Mouse (Mus musculus) neural tube, embryonic 11.5 days (tissue): Measurements from ENCODE around the gene Acox1. TPM values are rescaled to one million over a fixed set of nuclear protein-coding genes. Genes with fewer than 3 reads are reported as not detected.

Experiments
- ATAC-seq: fragments of 200-750 bp; cut with Nextera tagmentation; 2 replicates; pipeline ENCODE4 v1.8.0; 2017; ENCODE audit warnings: moderate number of reproducible peaks, mild to moderate bottlenecking, moderate TSS enrichment, moderate library complexity; ENCODE audit not compliant: insufficient read depth, low FRiP score, low TSS enrichment
- DNase-seq: peaks from one replicate; pipeline ENCODE4 v3.0.0-alpha.2; 2015; ENCODE audit warnings: low spot score
- H3K27ac ChIP-seq: fragments of 300-500 bp; sonication (generic); 2 replicates; pipeline ENCODE4 v1.5.1; 2014; ENCODE audit warnings: low read depth, mild to moderate bottlenecking, low read length
- H3K27me3 ChIP-seq: fragments of 300-500 bp; sonication (generic); 2 replicates; pipeline ENCODE4 v1.6.1; 2014; ENCODE audit warnings: mild to moderate bottlenecking, low read length, mixed read lengths; ENCODE audit not compliant: control insufficient read depth, insufficient read depth
- H3K36me3 ChIP-seq: fragments of 300-500 bp; sonication (generic); 2 replicates; pipeline ENCODE4 v1.6.1; 2014; ENCODE audit warnings: mild to moderate bottlenecking, low read length, moderate library complexity, mixed read lengths; ENCODE audit not compliant: control insufficient read depth, insufficient read depth
- H3K4me1 ChIP-seq: fragments of 300-500 bp; sonication (generic); 2 replicates; pipeline ENCODE4 v1.6.1; 2014; ENCODE audit warnings: low read length, mixed read lengths; ENCODE audit not compliant: control insufficient read depth, insufficient read depth
- H3K4me2 ChIP-seq: fragments of 300-500 bp; sonication (generic); 2 replicates; pipeline ENCODE4 v1.6.1; 2014; ENCODE audit warnings: low read depth, mild to moderate bottlenecking, moderate library complexity
- H3K4me3 ChIP-seq: fragments of 300-500 bp; sonication (generic); 2 replicates; pipeline ENCODE4 v1.5.1; 2014; ENCODE audit warnings: low read depth, low read length
- H3K9ac ChIP-seq: fragments of 300-500 bp; sonication (generic); 2 replicates; pipeline ENCODE4 v1.6.1; 2014; ENCODE audit warnings: mild to moderate bottlenecking, low read length
- H3K9me3 ChIP-seq: fragments of 300-500 bp; sonication (generic); 2 replicates; pipeline ENCODE4 v1.6.1; 2016; ENCODE audit warnings: low read length; ENCODE audit not compliant: control insufficient read depth
- WGBS: fragments of 180-500 bp; shearing (Covaris S2); extraction: QIAGEN DNeasy Blood & Tissue Kit; methylation state at CpG from one replicate; pipeline ENCODE4 v1.1.7; 2014; 5-methylcytosine and 5-hydroxymethylcytosine counted together
- polyA plus RNA-seq: library from polyadenylated mRNA; unstranded; fragments of >200 nt; fragmentation: Nextera tagmentation; extraction: Ambion mirVana; gene quantifications from 2 replicates; pipeline ENCODE4 v1.2.1, GENCODE M21; 2014

The Acox1 gene
- polyA plus RNA-seq, 1 experiment from 2014 or later, result 34.4 TPM

- WGBS, result 95% methylated on average over 3 of the region's 3 CpGs
- DNase-seq, result no peak
- Histone ChIP-seq H3K4me1 (no peaks in the 10 kb centered on the region), H3K27ac (no peak overlapping the region), H3K27me3 (no peaks in the 10 kb centered on the region), H3K9me3 (no peaks in the 10 kb centered on the region), H3K9ac (no peak overlapping the region), H3K4me3 (no peak overlapping the region), H3K36me3 (no peaks in the 10 kb centered on the region), H3K4me2 (no peak overlapping the region)
- ATAC-seq, result no peak
These were observed 4.3 kb upstream of the Acox1 start for GRCm38 (mm10) chr11:116203150-116203549.

DNA sequence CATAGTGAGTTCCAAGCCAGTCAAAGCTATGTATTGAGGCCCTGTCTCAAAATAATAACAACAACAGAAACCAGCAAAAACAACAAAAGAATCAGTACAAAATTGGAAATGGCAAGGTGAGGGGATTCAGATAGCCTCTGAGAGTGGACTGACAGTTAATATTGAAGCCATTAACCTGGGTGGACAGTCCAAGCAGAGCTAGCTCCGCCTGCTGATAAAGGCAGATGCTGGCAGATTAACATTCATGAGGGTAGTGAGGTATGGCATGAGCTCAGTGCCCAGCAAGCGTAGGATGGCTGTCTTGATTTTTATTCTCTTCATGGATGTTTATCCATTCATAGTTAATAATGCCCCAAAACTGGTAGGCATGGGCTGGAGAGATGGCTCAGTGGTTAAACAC, 2.3 kb upstream of the Acox1 start:
- ATAC-seq (no peak), DNase-seq (no peak)
- Histone ChIP-seq H3K27me3 (no peaks in the 10 kb centered on the region), H3K36me3 (no peaks in the 10 kb centered on the region), H3K9me3 (no peaks in the 10 kb centered on the region), H3K4me3 (no peak overlapping the region), H3K27ac (no peak overlapping the region), H3K9ac (no peak overlapping the region), H3K4me1 (no peaks in the 10 kb centered on the region), H3K4me2 (no peak overlapping the region)
- WGBS, result 93% methylated on average over 2 of the region's 2 CpGs

GRCm38 (mm10) chr11:116198132-116198531, 713 bp downstream of the Acox1 start:
- Histone ChIP-seq H3K27ac (peak overlapping the region; percentile 89; the same call in 1 of the 2 replicates), H3K4me1 (no peaks in the 10 kb centered on the region), H3K36me3 (no peaks in the 10 kb centered on the region), H3K9ac (peak overlapping the region; percentile 75), H3K4me3 (peak overlapping the region; percentile 63), H3K9me3 (no peaks in the 10 kb centered on the region), H3K4me2 (peak overlapping the region; percentile 69), H3K27me3 (no peaks in the 10 kb centered on the region)
- DNase-seq (no peak), ATAC-seq (no peak)
- 28% methylated on average over 13 of the region's 13 CpGs for WGBS

DNA sequence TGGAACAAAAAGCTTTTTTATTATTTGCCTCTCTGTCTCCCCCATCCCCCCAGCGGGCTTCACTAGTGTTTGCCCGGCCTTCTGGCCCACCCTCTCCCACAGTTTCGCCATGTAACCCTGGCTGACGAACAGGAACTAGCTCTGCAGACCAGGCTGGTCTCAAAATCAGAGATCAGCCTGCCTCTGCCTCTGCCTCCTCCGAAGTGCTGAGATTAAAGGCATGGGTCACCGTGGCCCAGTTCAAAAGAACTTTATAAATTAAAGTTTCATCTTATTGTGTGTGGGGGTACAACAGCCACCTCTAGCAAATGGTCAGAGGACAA, 1.3 kb downstream of the Acox1 start:
- no peak for DNase-seq
- Histone ChIP-seq H3K4me3 (no peak overlapping the region), H3K36me3 (no peaks in the 10 kb centered on the region), H3K9ac (no peak overlapping the region), H3K4me1 (no peaks in the 10 kb centered on the region), H3K27me3 (no peaks in the 10 kb centered on the region), H3K4me2 (no peak overlapping the region), H3K9me3 (no peaks in the 10 kb centered on the region), H3K27ac (no peak overlapping the region)
- 93% methylated on average over 6 of the region's 6 CpGs for WGBS
- no peak for ATAC-seq

DNA sequence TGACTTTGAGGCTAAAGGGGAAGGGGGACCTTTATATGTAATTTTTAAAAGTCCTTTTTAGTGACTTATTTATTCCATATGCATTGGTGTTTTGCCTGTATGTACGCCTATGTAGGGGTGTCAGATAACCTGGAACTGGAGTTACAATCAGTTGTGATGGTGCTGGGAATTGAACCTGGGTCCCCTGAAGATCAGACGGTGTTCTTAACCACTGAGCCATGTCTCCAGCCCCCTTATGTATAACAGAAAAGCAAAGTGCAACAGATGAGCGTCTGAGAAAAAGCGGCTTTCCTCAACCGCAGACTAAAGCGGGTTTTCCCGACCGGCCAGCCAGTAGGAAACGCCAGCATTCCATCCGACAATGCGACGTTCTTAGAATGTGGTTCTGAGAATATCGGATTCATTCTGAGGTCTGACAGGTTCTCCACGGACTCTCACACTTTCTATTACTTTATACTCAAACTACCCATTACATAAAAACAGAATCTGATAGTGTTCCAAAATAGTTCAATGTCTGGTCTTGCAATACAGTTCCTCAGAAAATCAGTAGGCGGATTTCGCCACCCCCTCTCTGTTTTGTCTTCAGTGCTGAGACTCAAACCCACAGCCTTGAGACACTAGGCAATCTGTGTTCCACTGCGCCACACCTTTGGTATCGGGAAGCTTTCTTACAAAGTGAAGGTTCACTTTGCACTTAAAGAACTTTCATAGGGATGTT, 1.8 kb downstream of the Acox1 start:
- no peaks in the 10 kb centered on the region for H3K27me3 ChIP-seq
- WGBS, result 95% methylated on average over 18 of the region's 18 CpGs
- H3K9ac ChIP-seq, result no peak overlapping the region
- no peak overlapping the region for H3K4me3 ChIP-seq
- no peak for ATAC-seq
- H3K4me2 ChIP-seq, result no peak overlapping the region
- DNase-seq, result no peak
- no peaks in the 10 kb centered on the region for H3K36me3 ChIP-seq
- no peaks in the 10 kb centered on the region for H3K4me1 ChIP-seq
- no peaks in the 10 kb centered on the region for H3K9me3 ChIP-seq
- H3K27ac ChIP-seq, result no peak overlapping the region

GRCm38 (mm10) chr11:116196336-116196735, 2.5 kb downstream of the Acox1 start:
- WGBS, result 86% methylated on average over 3 of the region's 3 CpGs
- H3K4me3 ChIP-seq, result no peak overlapping the region
- no peaks in the 10 kb centered on the region for H3K27me3 ChIP-seq
- no peak overlapping the region for H3K4me2 ChIP-seq
- H3K4me1 ChIP-seq, result no peaks in the 10 kb centered on the region
- no peak for DNase-seq
- no peaks in the 10 kb centered on the region for H3K9me3 ChIP-seq
- no peaks in the 10 kb centered on the region for H3K36me3 ChIP-seq
- no peak overlapping the region for H3K9ac ChIP-seq
- no peak overlapping the region for H3K27ac ChIP-seq
- ATAC-seq, result no peak

DNA sequence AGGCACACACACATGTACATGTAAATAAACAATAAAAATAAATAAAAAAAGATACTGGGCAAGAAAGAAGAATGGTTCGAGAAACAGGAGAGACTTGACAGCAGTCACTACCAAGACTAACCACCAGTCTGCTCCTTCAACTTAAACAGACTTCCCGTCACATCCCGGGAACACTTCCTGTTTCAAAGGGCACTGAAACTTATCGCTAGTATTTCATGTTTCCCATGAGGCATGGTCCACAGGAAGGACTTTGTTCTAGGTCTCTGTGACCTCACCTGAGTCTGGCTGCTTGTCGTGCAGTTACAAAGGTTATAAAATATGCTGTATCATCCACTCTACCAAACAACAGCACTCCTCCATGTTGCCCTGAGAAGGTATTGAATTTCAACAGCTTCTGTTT, 3.6 kb downstream of the Acox1 start:
- Histone ChIP-seq H3K4me1 (no peaks in the 10 kb centered on the region), H3K36me3 (no peaks in the 10 kb centered on the region), H3K9me3 (no peaks in the 10 kb centered on the region), H3K27me3 (no peaks in the 10 kb centered on the region), H3K27ac (no peak overlapping the region), H3K9ac (no peak overlapping the region; the same call in 1 of the 2 replicates), H3K4me2 (no peak overlapping the region), H3K4me3 (no peak overlapping the region)
- ATAC-seq (no peak), DNase-seq (no peak)
- 84% methylated on average over 5 of the region's 5 CpGs for WGBS

- no peaks in the 10 kb centered on the region for H3K27me3 ChIP-seq
- H3K9ac ChIP-seq, result no peak overlapping the region
- no peak overlapping the region for H3K4me2 ChIP-seq
- no peaks in the 10 kb centered on the region for H3K36me3 ChIP-seq
- H3K4me3 ChIP-seq, result no peak overlapping the region
- H3K27ac ChIP-seq, result no peak overlapping the region
- DNase-seq (no peak), ATAC-seq (no peak)
- no peaks in the 10 kb centered on the region for H3K4me1 ChIP-seq
- H3K9me3 ChIP-seq, result no peaks in the 10 kb centered on the region
- WGBS, result 96% methylated on average over 8 of the region's 8 CpGs
These were observed 4.2 kb downstream of the Acox1 start for GRCm38 (mm10) chr11:116194619-116195018.

GRCm38 (mm10) chr11:116187226-116187930, 11.5 kb downstream of the Acox1 start:
- H3K9ac ChIP-seq, result no peak overlapping the region
- no peak overlapping the region for H3K27ac ChIP-seq
- H3K4me1 ChIP-seq, result no peaks in the 10 kb centered on the region
- H3K4me3 ChIP-seq, result no peak overlapping the region
- no peak for ATAC-seq
- peaks cover 2% of the 10 kb centered on the region; the same call in 1 of the 2 replicates for H3K36me3 ChIP-seq
- no peaks in the 10 kb centered on the region for H3K27me3 ChIP-seq
- H3K9me3 ChIP-seq, result no peaks in the 10 kb centered on the region
- no peak for DNase-seq
- WGBS, result 54% methylated on average over 11 of the region's 11 CpGs
- H3K4me2 ChIP-seq, result no peak overlapping the region
